In genomic region chr1:191249975-191250374, GRCm38 (mm10) we compare ENCODE assay signal across 19 mouse cellular contexts. TPM values are rescaled to one million over a fixed set of nuclear protein-coding genes. Genes with fewer than 3 reads are reported as not detected.
DNase-seq lines count a peak whose midpoint lies in the region; ATAC-seq and TF ChIP-seq lines count a peak whose summit lies in the region.
"Had no signal": no experiment of that assay in that cellular context is flagged by ENCODE, and none has a peak within 500 bp of the region (broad histone marks: within the 10 kb centered on the region; RNA-seq: fewer than 3 reads in every experiment).

No protein-coding gene starts in this region.

- H3K27ac ChIP-seq in spleen, adult 2 months (ENCODE audit: insufficient read depth, low read length), result no peak overlapping the region
- H3K27ac ChIP-seq in kidney, embryonic 14.5 days (ENCODE audit: low read depth, low read length), result no peak overlapping the region
- no peak overlapping the region for H3K27ac ChIP-seq in forebrain, postnatal 0 days (ENCODE audit: low read depth, low read length)
- H3K27ac ChIP-seq: embryonic facial prominence, embryonic 13.5 days; hindbrain, postnatal 0 days; limb, embryonic 13.5 days; midbrain, embryonic 15.5 days had no signal

- H3K4me3 ChIP-seq in spleen, adult 2 months (ENCODE audit: extremely low read depth, insufficient read depth, insufficient read length), result no peak overlapping the region
- no peak overlapping the region for H3K4me3 ChIP-seq in G1E (ENCODE audit: low read depth, low read length)
- H3K4me3 ChIP-seq in kidney, embryonic 14.5 days (ENCODE audit: low read length), result no peak overlapping the region
- no peak overlapping the region for H3K4me3 ChIP-seq in forebrain, postnatal 0 days (ENCODE audit: low read depth, low read length)
- H3K4me3 ChIP-seq: embryonic facial prominence, embryonic 13.5 days; heart, embryonic 12.5 days; limb, embryonic 13.5 days; midbrain, embryonic 15.5 days had no signal

- no peak for TF ChIP-seq POLR2A in spleen, adult 2 months (IDR thresholded peaks at IDR 0.05; ENCODE audit: low read depth, low read length)

- no peak overlapping the region for H3K4me2 ChIP-seq in kidney, embryonic 14.5 days (replicated peaks; ENCODE audit: low read depth, low read length)
- H3K4me2 ChIP-seq in forebrain, postnatal 0 days (ENCODE audit: low read depth), result no peak overlapping the region
- H3K4me2 ChIP-seq: embryonic facial prominence, embryonic 13.5 days; heart, embryonic 12.5 days; limb, embryonic 13.5 days; midbrain, embryonic 15.5 days had no signal

- 26% methylated on average over 3 of the region's 3 CpGs for WGBS in spleen, adult 2 months
- 97% methylated on average over 3 of the region's 3 CpGs for WGBS in kidney, embryonic 14.5 days
- WGBS in forebrain, postnatal 0 days, result 93% methylated on average over 3 of the region's 3 CpGs

- H3K27me3 ChIP-seq in spleen, adult 2 months (ENCODE audit: control insufficient read depth, insufficient read depth, low read length), result no peaks in the 10 kb centered on the region
- H3K27me3 ChIP-seq in G1E (ENCODE audit: insufficient read depth, low read length), result peaks cover 13% of the 10 kb centered on the region
- H3K27me3 ChIP-seq in kidney, embryonic 14.5 days (ENCODE audit: control insufficient read depth, insufficient read depth, low read length), result no peaks in the 10 kb centered on the region
- H3K27me3 ChIP-seq in forebrain, postnatal 0 days (ENCODE audit: insufficient read depth, low read length), result no peaks in the 10 kb centered on the region
- H3K27me3 ChIP-seq: embryonic facial prominence, embryonic 13.5 days; heart, embryonic 12.5 days; limb, embryonic 13.5 days; midbrain, embryonic 15.5 days; Patski had no signal

- no peaks in the 10 kb centered on the region for H3K9me3 ChIP-seq in G1E (replicated peaks)
- H3K9me3 ChIP-seq in kidney, embryonic 14.5 days (ENCODE audit: control insufficient read depth, low read length), result peaks cover 6% of the 10 kb centered on the region; the same call in 1 of the 2 replicates
- H3K9me3 ChIP-seq in forebrain, postnatal 0 days (ENCODE audit: low read length), result no peaks in the 10 kb centered on the region
- H3K9me3 ChIP-seq: embryonic facial prominence, embryonic 13.5 days; heart, embryonic 12.5 days; midbrain, embryonic 15.5 days had no signal

- no peak for TF ChIP-seq CTCF in spleen, adult 2 months (IDR thresholded peaks at IDR 0.05; ENCODE audit: extremely low read depth, insufficient read depth, insufficient read length, insufficient replicate concordance)
- TF ChIP-seq CTCF in G1E (IDR thresholded peaks at IDR 0.05; ENCODE audit: low read depth, low read length), result no peak
- TF ChIP-seq CTCF in forebrain, postnatal 0 days (IDR thresholded peaks at IDR 0.05; ENCODE audit: low read depth), result no peak

- peaks cover 5% of the 10 kb centered on the region; the same call in 1 of the 2 replicates for H3K4me1 ChIP-seq in spleen, adult 2 months (ENCODE audit: control insufficient read depth, insufficient read depth, insufficient read length)
- peaks cover 7% of the 10 kb centered on the region; the same call in 1 of the 2 replicates for H3K4me1 ChIP-seq in G1E (ENCODE audit: insufficient read depth, low read depth, low read length)
- peaks cover 5% of the 10 kb centered on the region; the same call in 1 of the 2 replicates for H3K4me1 ChIP-seq in kidney, embryonic 14.5 days (ENCODE audit: control insufficient read depth, insufficient read depth, low read length)
- no peaks in the 10 kb centered on the region for H3K4me1 ChIP-seq in forebrain, postnatal 0 days (ENCODE audit: insufficient read depth)
- H3K4me1 ChIP-seq: heart, embryonic 12.5 days; limb, embryonic 13.5 days; midbrain, embryonic 15.5 days had no signal

- ATAC-seq in G1E (ENCODE audit: extremely low read depth, insufficient number of reproducible peaks, low FRiP score, poor library complexity, severe bottlenecking), result peak; percentile 38
- peak; percentile 93 for ATAC-seq in neutrophil, adult 5-6 weeks (ENCODE audit: extremely low read depth, insufficient number of reproducible peaks, low FRiP score, poor library complexity, severe bottlenecking)
- no peak for ATAC-seq in kidney, embryonic 14.5 days (ENCODE audit: low FRiP score, low TSS enrichment)
- ATAC-seq in forebrain, postnatal 0 days, result no peak
- ATAC-seq: hindbrain, postnatal 0 days; midbrain, embryonic 15.5 days; Patski had no signal

- H3K36me3 ChIP-seq in spleen, adult 2 months (ENCODE audit: control insufficient read depth, insufficient read depth, low read length), result no peaks in the 10 kb centered on the region
- no peaks in the 10 kb centered on the region for H3K36me3 ChIP-seq in G1E (replicated peaks)
- H3K36me3 ChIP-seq in kidney, embryonic 14.5 days (ENCODE audit: control insufficient read depth, insufficient read depth, low read length), result no peaks in the 10 kb centered on the region
- peaks cover 3% of the 10 kb centered on the region; the same call in 1 of the 2 replicates for H3K36me3 ChIP-seq in forebrain, postnatal 0 days (ENCODE audit: insufficient read depth)
- H3K36me3 ChIP-seq: heart, embryonic 12.5 days; midbrain, embryonic 15.5 days had no signal

- intact Hi-C loops in left cerebral cortex, postnatal 4 days (cut with DNase I), result no loop called here

- DNase-seq in spleen, adult 2 months (ENCODE audit: low read depth in 1 of 2, low spot score in 2 of 2), result peak; percentile 16 to 42
- DNase-seq in spleen, adult 12 weeks (ENCODE audit: low spot score), result no peak
- no peak for DNase-seq in G1E (ENCODE audit: low spot score)
- DNase-seq in induced T-regulatory cell, adult 2 months (ENCODE audit: low read depth), result peak; percentile 26
- no peak for DNase-seq in forebrain, postnatal 0 days
- DNase-seq in left cerebral cortex, postnatal 4 days, result no peak
- DNase-seq: cerebellum, adult 11-12 months; gastrocnemius, postnatal 36 days; heart, postnatal 36 days; kidney, adult 8-10 months had no signal

- no peak overlapping the region for H3K9ac ChIP-seq in kidney, embryonic 14.5 days (ENCODE audit: low read depth, low read length)
- H3K9ac ChIP-seq in forebrain, postnatal 0 days, result no peak overlapping the region
- H3K9ac ChIP-seq: embryonic facial prominence, embryonic 13.5 days; heart, embryonic 12.5 days; limb, embryonic 13.5 days; midbrain, embryonic 15.5 days had no signal

RNA-seq across cellular contexts. Expression of gene Atf3, which starts 32.1 kb away (rescaled TPM):
- polyA plus RNA-seq in spleen, adult 2 months (2012; rRNA removed), result 1.6 and 2.3 TPM in 2 replicates
- total RNA-seq in G1E (2014; fragmentation: Nextera tagmentation), result not detected in 2 replicates
- total RNA-seq in G1E (2017), result 0.16 TPM in 1 of 2 replicates, not detected in the other
- not detected in 2 replicates for polyA plus RNA-seq in G1E (2012)
- 120 and 181 TPM in 2 replicates for total RNA-seq in neutrophil, adult 5-6 weeks (2017)
- 2.1 and 2.3 TPM in 2 replicates for polyA plus RNA-seq in kidney, embryonic 14.5 days (2014; fragmentation: Nextera tagmentation; extraction: Ambion mirVana)
- 0.62 and 1.5 TPM in 2 replicates for total RNA-seq in forebrain, postnatal 0 days (2014; rRNA removed)
- polyA plus RNA-seq in forebrain, postnatal 0 days (2015; fragmentation: Nextera tagmentation; extraction: Ambion mirVana), result 1.1 and 1.4 TPM in 2 replicates
- under 1 TPM; 0.58 to 0.99 TPM for total RNA-seq in left cerebral cortex, postnatal 4 days (2021)
- polyA plus RNA-seq: testis, adult 2 months had no signal

Comparison
In these comparisons a context has a peak if more than half of its experiments do, and no peak if none do; other contexts are left out.
1. DNase-seq: peak in spleen, adult 2 months (2 of 2) and induced T-regulatory cell, adult 2 months (single experiment); none in spleen, adult 12 weeks (single experiment), G1E (single experiment), forebrain, postnatal 0 days (single experiment) and left cerebral cortex, postnatal 4 days (single experiment).
2. ATAC-seq: peak in G1E (single experiment) and neutrophil, adult 5-6 weeks (single experiment); none in kidney, embryonic 14.5 days (single experiment) and forebrain, postnatal 0 days (single experiment).
3. RNA of gene Atf3, which starts 32.1 kb away (total RNA-seq): 120 to 181 TPM in neutrophil, adult 5-6 weeks; 0.58 to 0.99 TPM in left cerebral cortex, postnatal 4 days, 0.62 to 1.5 TPM in forebrain, postnatal 0 days and 0.16 TPM in G1E; every median in the first group is over 10 times any median in the second.